Mouse (Mus musculus) forebrain, embryonic 13.5 days (tissue): ENCODE measurements at regions not wholly inside any gene's neighbourhood (a gene's known extent, or its start where the extent isn't known, plus 50 kb on each side); places are given as distances from the start of the nearest gene placed in this dataset.

Experiments
- ATAC-seq: fragments of 200-750 bp; cut with Nextera tagmentation; 2 replicates; pipeline ENCODE4 v1.8.0; 2017
- H3K27ac ChIP-seq: fragments of 300-500 bp; sonication (generic); 2 replicates; pipeline ENCODE4 v1.5.1; 2015; ENCODE audit warnings: inconsistent platforms, mild to moderate bottlenecking, moderate library complexity
- H3K27me3 ChIP-seq: fragments of 300-500 bp; sonication (generic); 2 replicates; pipeline ENCODE4 v1.6.1; 2015; ENCODE audit warnings: mild to moderate bottlenecking, inconsistent platforms
- H3K36me3 ChIP-seq: fragments of 300-500 bp; sonication (generic); 2 replicates; pipeline ENCODE4 v1.6.1; 2015; ENCODE audit warnings: mild to moderate bottlenecking, inconsistent platforms; ENCODE audit not compliant: poor library complexity, severe bottlenecking
- H3K4me1 ChIP-seq: fragments of 300-500 bp; sonication (generic); 2 replicates; pipeline ENCODE4 v1.6.1; 2015; ENCODE audit warnings: inconsistent platforms
- H3K4me2 ChIP-seq: fragments of 300-500 bp; sonication (generic); 2 replicates; pipeline ENCODE4 v1.6.1; 2015; ENCODE audit warnings: inconsistent platforms, mild to moderate bottlenecking, moderate library complexity
- H3K4me3 ChIP-seq: fragments of 300-500 bp; sonication (generic); 2 replicates; pipeline ENCODE4 v1.5.1; 2015; ENCODE audit warnings: mild to moderate bottlenecking, inconsistent platforms
- H3K9ac ChIP-seq: fragments of 300-500 bp; sonication (generic); 2 replicates; pipeline ENCODE4 v1.6.1; 2015; ENCODE audit warnings: mild to moderate bottlenecking, inconsistent platforms
- H3K9me3 ChIP-seq: fragments of 300-500 bp; sonication (generic); replicated peaks from 2 replicates; pipeline ENCODE4 v1.6.1; 2016; ENCODE audit warnings: inconsistent platforms
- WGBS: fragments of 180-500 bp; shearing (Covaris S2); methylation state at CpG from one replicate; pipeline ENCODE4 v1.1.7; 2015; 5-methylcytosine and 5-hydroxymethylcytosine counted together

DNA sequence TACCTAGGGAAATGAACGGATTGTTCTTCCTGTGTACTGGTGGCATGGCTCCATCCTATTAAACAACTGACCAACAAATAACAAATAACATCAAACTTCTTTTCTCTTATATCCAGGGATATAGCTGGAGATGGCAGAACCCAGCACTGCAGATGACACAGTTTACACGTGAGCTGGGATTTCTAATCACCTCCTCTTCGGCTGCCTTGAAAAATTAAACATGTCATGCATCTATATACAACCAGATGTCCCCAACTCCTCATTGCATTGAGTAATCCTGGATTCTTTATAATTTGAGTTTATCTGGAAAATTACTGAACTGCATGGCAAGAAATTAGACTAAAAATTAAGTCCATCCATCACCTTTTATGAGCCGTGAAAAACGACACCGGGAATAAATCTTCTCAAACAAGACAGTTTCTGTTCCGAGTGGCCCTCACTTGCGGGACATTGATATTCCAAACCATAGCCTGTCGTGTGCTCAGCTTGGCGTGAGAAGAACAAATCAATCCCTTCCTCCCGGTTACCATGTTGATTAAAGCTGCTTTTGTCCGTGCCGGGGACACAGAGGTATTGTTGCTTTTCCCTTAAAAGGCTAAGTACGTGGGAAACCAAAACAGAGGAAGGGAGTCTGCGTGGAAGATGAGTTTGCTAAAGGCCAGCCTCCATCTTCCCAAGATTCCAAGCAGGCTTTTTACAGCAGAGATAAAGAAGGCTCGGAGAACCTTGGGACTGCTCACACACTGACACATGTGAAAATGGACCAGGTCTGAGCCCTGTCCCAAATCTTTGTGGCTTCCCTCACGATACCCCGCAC is 92.8 kb upstream of the Spon1 start:
- no peak overlapping the region for H3K27ac ChIP-seq
- peaks cover 10% of the 10 kb centered on the region for H3K4me1 ChIP-seq
- no peak for ATAC-seq
- H3K4me2 ChIP-seq = peak overlapping the region; percentile 28
- WGBS = 34% methylated on average over 18 of the region's 18 CpGs
- no peaks in the 10 kb centered on the region for H3K9me3 ChIP-seq
- H3K27me3 ChIP-seq = 0 out of 2 replicates have a peak, but pooled peaks cover 3% of the 10 kb centered on the region
- H3K36me3 ChIP-seq = no peaks in the 10 kb centered on the region
- H3K9ac ChIP-seq = 0 out of 2 replicates have a peak overlapping the region, but pooled peaks have one; percentile 40
- no peak overlapping the region for H3K4me3 ChIP-seq

DNA sequence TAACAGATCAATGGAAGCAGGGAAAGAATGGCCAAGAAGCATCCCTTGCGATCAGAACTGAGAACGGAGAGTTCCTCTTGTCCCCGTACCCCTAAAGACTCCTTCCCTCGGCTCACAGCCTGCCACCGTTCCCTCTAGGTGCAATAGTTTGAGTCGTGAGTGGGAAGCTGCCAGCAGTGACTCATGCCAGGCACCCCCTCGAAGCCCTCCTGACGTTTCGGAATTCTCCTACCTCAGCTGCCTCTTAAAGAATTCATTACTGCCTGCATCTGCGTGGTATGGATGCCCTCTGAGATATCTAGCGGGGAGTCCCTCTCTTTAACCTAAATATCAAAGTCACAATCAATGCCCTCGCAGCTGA is 92.2 kb upstream of the Spon1 start:
- Histone ChIP-seq H3K4me1 (peaks cover 10% of the 10 kb centered on the region), H3K27ac (no peak overlapping the region), H3K4me2 (no peak overlapping the region), H3K27me3 (0 out of 2 replicates have a peak, but pooled peaks cover 3% of the 10 kb centered on the region), H3K36me3 (no peaks in the 10 kb centered on the region), H3K9me3 (no peaks in the 10 kb centered on the region), H3K9ac (no peak overlapping the region), H3K4me3 (no peak overlapping the region)
- no peak for ATAC-seq
- WGBS = 67% methylated on average over 12 of the region's 12 CpGs

DNA sequence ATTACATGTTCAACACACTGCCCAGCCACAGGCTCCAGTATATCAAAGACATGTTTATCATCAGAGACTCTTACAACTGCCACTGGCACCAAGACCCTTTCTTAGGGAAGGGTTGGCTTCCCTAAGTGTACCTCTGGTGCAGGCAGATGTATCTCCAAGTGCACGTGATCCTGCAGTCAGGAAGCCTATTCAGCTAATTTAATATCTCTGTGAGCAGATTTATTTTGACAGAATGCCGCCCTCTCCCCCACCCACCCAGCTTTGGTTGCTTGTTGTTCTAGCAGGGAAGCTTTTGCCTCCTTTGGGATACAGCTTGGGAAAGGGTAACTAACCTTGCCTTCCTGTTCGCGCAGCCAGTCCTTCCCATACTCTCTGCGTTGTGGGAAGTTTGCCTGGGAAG is 83.5 kb upstream of the Spon1 start:
- no peaks in the 10 kb centered on the region for H3K36me3 ChIP-seq

DNA sequence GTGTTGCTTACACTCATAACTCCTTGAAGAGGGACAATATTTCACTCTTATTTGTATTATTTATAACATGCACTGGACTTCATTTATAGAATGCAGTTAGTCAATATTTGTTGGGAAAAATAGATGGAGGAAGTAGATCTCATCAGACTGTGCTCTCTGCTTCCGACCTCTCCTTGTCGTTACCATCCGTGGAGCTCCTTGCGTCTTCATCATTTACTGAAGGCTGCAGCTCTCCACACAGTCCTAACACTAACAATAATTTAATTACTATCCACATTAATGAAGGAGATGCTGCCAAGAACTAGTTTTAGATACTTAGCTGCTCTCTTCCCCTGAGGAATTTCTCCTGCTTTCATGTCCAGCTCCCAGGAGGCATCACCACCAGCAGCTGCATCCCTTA is 80.4 kb upstream of the Spon1 start:
- Histone ChIP-seq H3K27me3 (no peaks in the 10 kb centered on the region), H3K4me3 (no peak overlapping the region), H3K36me3 (no peaks in the 10 kb centered on the region), H3K9ac (no peak overlapping the region), H3K4me1 (no peaks in the 10 kb centered on the region), H3K9me3 (no peaks in the 10 kb centered on the region), H3K27ac (no peak overlapping the region), H3K4me2 (no peak overlapping the region)
- ATAC-seq = no peak
- WGBS = 90% methylated on average over 4 of the region's 4 CpGs

More for the DNA sequence above, 83.5 kb upstream of the Spon1 start:
- no peak overlapping the region for H3K27ac ChIP-seq
- H3K4me3 ChIP-seq = no peak overlapping the region
- no peak overlapping the region for H3K9ac ChIP-seq
- H3K27me3 ChIP-seq = no peaks in the 10 kb centered on the region
- ATAC-seq = no peak
- WGBS = 91% methylated on average over 5 of the region's 5 CpGs
- H3K9me3 ChIP-seq = no peaks in the 10 kb centered on the region
- no peaks in the 10 kb centered on the region for H3K4me1 ChIP-seq
- H3K4me2 ChIP-seq = no peak overlapping the region

DNA sequence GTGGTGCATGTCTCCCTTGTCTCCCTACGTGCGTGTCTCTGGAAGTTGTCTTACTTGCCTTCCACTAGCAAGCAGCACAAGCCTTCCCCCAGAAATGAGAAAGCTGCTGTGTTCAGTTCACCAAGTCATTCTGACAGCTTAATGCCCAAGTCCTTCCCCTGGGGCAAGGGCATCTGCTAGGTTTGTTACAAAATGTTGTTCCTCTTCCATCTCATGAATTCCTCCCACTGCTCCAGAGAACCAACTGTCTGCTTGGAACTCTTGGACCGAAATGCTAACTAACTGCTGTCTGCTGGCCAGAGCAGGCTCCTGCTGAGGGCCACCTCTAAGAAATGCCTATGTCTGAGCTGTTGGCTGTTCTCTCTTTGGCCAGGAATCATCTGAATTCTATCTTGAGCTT is 79.3 kb upstream of the Spon1 start:
- H3K9ac ChIP-seq = no peak overlapping the region
- H3K4me1 ChIP-seq = no peaks in the 10 kb centered on the region
- no peak for ATAC-seq
- WGBS = 83% methylated on average over 3 of the region's 3 CpGs
- no peaks in the 10 kb centered on the region for H3K9me3 ChIP-seq
- no peak overlapping the region for H3K4me2 ChIP-seq
- H3K27me3 ChIP-seq = no peaks in the 10 kb centered on the region
- no peak overlapping the region for H3K27ac ChIP-seq
- H3K4me3 ChIP-seq = no peak overlapping the region
- H3K36me3 ChIP-seq = no peaks in the 10 kb centered on the region

DNA sequence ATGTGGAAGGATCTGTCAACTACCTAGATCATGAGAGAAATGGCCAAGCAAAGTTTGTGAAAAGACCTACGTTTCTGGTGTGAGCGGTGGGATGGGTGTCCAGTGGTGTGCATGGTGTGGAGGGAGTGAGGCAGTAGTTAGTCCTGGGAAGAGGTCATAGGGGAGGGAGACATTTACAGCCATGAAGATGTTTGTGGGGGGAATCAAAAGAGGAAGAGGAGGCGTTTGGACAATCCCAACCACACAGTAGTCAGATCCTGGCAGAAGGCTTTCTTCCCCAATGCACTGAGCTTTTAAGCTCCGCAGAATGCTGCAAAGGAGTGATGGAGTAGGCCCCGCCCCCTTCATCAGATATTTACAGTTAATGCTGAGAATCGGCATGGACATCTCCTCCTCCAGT is 78.2 kb upstream of the Spon1 start:
- Histone ChIP-seq H3K4me3 (no peak overlapping the region), H3K27ac (no peak overlapping the region), H3K4me2 (no peak overlapping the region), H3K27me3 (no peaks in the 10 kb centered on the region), H3K4me1 (no peaks in the 10 kb centered on the region), H3K9ac (no peak overlapping the region), H3K36me3 (no peaks in the 10 kb centered on the region), H3K9me3 (no peaks in the 10 kb centered on the region)
- no peak for ATAC-seq
- 90% methylated on average over 6 of the region's 6 CpGs for WGBS

DNA sequence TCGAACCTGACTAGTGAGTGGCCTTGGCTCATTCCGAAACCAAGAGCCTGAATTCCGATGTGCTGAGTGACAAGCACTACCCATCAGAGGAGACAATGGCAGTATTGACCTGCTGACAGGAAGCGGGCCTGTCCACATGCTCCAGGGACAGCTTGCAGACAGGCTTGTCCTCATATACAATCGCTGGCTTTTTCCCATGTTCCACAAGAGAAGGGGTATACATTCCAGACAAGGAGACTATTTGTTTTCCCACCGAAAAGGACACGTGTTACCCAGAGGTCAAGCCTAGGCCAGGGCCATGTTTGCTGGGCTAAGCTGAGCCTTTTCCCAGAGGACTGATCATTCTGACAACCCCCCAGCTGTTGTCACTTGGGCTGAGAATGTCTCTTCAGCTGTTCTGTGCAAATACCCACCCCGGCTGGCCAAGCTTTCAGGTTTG is 77.5 kb upstream of the Spon1 start:
- 74% methylated on average over 8 of the region's 8 CpGs for WGBS
- no peak overlapping the region for H3K4me2 ChIP-seq
- H3K27me3 ChIP-seq = no peaks in the 10 kb centered on the region
- no peak for ATAC-seq
- H3K9ac ChIP-seq = no peak overlapping the region
- H3K4me1 ChIP-seq = no peaks in the 10 kb centered on the region
- no peak overlapping the region for H3K27ac ChIP-seq
- H3K4me3 ChIP-seq = no peak overlapping the region
- H3K36me3 ChIP-seq = no peaks in the 10 kb centered on the region
- H3K9me3 ChIP-seq = no peaks in the 10 kb centered on the region

DNA sequence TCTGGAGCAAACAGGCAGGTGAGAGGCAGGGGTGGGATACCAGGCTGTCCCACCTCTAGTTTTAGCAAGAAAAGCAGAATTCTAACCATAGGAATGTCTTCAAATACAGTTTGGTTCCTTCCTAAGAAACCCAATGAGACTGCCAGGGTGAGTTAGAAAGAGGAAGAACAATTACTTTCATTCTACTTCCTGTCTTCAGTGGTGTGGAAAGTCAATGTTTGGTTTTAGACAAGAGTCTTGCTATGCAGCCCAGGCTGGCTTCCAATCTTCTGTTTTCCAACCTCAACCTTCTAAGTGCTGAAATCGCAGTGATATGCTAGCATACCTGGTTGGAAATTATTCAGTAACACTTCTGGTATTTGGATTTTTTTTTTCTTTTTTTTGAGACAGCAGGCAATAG is 77.1 kb upstream of the Spon1 start:
- H3K4me2 ChIP-seq = no peak overlapping the region
- WGBS = 90% methylated on average over 1 of the region's 1 CpGs
- 0 out of 2 replicates have a peak, but pooled peaks cover 1% of the 10 kb centered on the region for H3K4me1 ChIP-seq
- H3K9ac ChIP-seq = no peak overlapping the region
- no peaks in the 10 kb centered on the region for H3K9me3 ChIP-seq
- no peak overlapping the region for H3K27ac ChIP-seq
- no peaks in the 10 kb centered on the region for H3K27me3 ChIP-seq
- no peaks in the 10 kb centered on the region for H3K36me3 ChIP-seq
- ATAC-seq = no peak
- no peak overlapping the region for H3K4me3 ChIP-seq

DNA sequence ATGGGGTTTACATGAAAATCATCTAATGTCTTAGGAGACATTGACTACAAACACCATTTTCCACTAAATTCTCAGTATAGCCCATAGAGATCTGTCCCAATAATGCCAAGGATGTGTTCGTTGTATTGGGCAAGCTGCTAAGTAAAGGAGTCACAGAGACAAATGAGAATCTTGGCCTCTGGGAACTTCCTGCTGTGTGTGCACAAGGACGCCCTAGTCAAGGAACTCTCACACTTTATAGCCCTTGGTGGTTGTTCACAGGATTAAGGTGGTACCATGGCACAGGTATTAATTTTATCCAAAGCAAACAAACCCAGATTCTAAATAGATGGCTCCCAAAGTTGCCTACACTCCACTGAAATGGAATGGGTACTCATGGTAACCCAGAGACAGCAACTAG is 76.7 kb upstream of the Spon1 start:
- Histone ChIP-seq H3K4me1 (0 out of 2 replicates have a peak, but pooled peaks cover 5% of the 10 kb centered on the region), H3K4me2 (no peak overlapping the region), H3K9me3 (no peaks in the 10 kb centered on the region), H3K4me3 (no peak overlapping the region), H3K27ac (no peak overlapping the region), H3K9ac (no peak overlapping the region), H3K27me3 (no peaks in the 10 kb centered on the region), H3K36me3 (no peaks in the 10 kb centered on the region)
- ATAC-seq = no peak
- WGBS = 81% methylated on average over 2 of the region's 2 CpGs

DNA sequence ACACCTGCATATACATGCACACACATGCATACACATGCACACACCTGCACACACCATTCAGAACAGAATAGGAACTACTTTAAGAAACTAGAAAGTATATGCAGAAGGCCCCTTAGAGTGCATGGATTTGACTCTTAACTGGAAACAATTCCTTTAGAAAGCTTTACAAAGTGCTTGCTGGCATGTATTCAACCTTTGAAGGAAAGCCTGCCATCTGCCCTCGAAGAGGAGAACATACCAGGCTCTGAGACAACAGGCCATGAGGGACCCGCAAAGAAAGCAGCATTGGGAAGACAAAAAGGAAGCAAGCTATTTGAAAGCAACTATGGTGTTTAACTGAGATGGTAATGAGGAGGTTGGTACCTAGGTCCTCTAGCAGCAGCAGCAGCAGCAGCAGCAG is 74.0 kb upstream of the Spon1 start:
- Histone ChIP-seq H3K4me2 (no peak overlapping the region), H3K36me3 (no peaks in the 10 kb centered on the region), H3K9ac (no peak overlapping the region), H3K27me3 (no peaks in the 10 kb centered on the region), H3K4me3 (no peak overlapping the region), H3K27ac (no peak overlapping the region), H3K4me1 (0 out of 2 replicates have a peak, but pooled peaks cover 9% of the 10 kb centered on the region), H3K9me3 (no peaks in the 10 kb centered on the region)
- WGBS = 35% methylated on average over 2 of the region's 2 CpGs
- no peak for ATAC-seq

DNA sequence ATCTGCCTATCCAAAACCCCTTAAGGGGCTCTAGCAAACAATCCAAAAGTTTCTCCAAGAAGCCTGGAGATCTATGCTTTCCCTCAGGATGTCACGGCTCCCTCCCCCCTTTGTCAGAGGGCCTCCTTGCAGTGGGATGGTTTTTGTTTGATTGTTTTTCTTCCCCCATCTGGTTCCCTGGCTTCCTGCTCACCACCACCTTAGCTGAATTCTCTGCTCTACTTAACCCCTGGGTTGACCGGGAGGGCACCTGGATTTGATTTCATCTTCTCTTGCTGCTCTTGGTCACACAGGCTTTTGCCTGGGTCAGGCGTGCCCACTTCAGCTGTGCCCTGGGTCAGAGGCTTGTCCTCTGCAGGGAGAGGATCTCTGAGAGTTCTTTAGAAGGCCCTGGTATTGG is 72.3 kb upstream of the Spon1 start:
- no peak overlapping the region for H3K4me2 ChIP-seq
- H3K9ac ChIP-seq = no peak overlapping the region
- H3K4me3 ChIP-seq = no peak overlapping the region
- no peak for ATAC-seq
- 0 out of 2 replicates have a peak, but pooled peaks cover 9% of the 10 kb centered on the region for H3K4me1 ChIP-seq
- WGBS = 68% methylated on average over 3 of the region's 3 CpGs
- H3K36me3 ChIP-seq = no peaks in the 10 kb centered on the region
- no peaks in the 10 kb centered on the region for H3K9me3 ChIP-seq
- no peaks in the 10 kb centered on the region for H3K27me3 ChIP-seq
- no peak overlapping the region for H3K27ac ChIP-seq

DNA sequence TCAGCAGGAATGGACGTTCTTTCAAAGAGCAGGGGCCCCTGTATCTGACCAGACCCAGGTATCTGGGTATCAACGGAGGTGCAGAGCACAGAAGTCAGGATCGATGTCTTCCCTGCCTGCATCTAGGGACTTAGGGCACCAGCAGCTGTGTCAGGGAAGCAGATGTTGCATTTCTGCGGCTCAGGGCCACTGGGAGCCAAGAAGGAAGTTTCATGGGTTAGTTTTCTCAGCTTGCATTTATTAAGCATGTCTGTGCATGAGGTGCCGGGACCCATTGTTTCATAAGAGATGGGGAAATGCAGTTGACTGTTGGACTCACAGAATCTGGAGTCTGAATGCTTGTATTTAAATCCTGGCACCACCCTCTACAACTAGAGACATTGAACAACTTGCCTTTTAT is 71.3 kb upstream of the Spon1 start:
- Histone ChIP-seq H3K4me3 (no peak overlapping the region), H3K4me1 (0 out of 2 replicates have a peak, but pooled peaks cover 9% of the 10 kb centered on the region), H3K27ac (no peak overlapping the region), H3K27me3 (no peaks in the 10 kb centered on the region), H3K9ac (no peak overlapping the region), H3K4me2 (no peak overlapping the region), H3K36me3 (no peaks in the 10 kb centered on the region), H3K9me3 (no peaks in the 10 kb centered on the region)
- 68% methylated on average over 5 of the region's 5 CpGs for WGBS
- ATAC-seq = no peak

DNA sequence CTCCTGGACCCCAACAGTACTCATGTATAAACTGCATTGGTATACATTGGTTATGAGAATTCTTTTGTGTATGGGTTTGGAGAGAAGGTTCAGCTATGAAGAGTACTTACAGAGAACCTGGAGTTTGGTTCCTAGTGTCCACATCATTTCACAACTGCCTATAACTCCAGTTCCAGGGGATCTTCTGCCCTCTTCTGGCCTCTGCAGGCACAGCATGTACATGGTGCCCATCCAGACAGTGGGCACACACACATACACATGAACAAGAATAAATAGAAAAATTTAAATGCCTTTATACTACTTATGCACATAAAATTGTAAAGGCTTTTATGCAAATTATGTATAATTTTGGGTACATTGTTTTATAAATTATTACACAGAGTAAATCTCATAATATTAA is 59.9 kb upstream of the Spon1 start:
- Histone ChIP-seq H3K4me3 (no peak overlapping the region), H3K4me2 (no peak overlapping the region), H3K4me1 (peaks cover 2% of the 10 kb centered on the region), H3K27me3 (no peaks in the 10 kb centered on the region), H3K9me3 (no peaks in the 10 kb centered on the region), H3K27ac (no peak overlapping the region), H3K9ac (no peak overlapping the region), H3K36me3 (no peaks in the 10 kb centered on the region)
- no peak for ATAC-seq
